Mouse (Mus musculus) lung, postnatal 25 days (tissue): ENCODE data around the gene Stub1.

Experiments
- DNase-seq: peaks from one replicate; pipeline ENCODE4 v3.0.0; 2022; ENCODE audit warnings: low spot score

The Stub1 gene

GRCm38 (mm10) chr17:25868601-25869191 lies 35.5 kb upstream of the Stub1 start, which contains the start of gene Mcrip2:
TSS of gene Mcrip2 (minus strand) at chr17:25868764.
- peak; percentile 87 for DNase-seq

GRCm38 (mm10) chr17:25867836-25868600 lies 34.8 kb upstream of the Stub1 start:
- peak; percentile 23 for DNase-seq

GRCm38 (mm10) chr17:25867509-25867835 lies 34.3 kb upstream of the Stub1 start:
- no peak for DNase-seq

GRCm38 (mm10) chr17:25866172-25866571 lies 33.0 kb upstream of the Stub1 start:
- no peak for DNase-seq

- no peak for DNase-seq
Observed at GRCm38 (mm10) chr17:25865288-25865687, 32.1 kb upstream of the Stub1 start.

- no peak for DNase-seq
Observed at GRCm38 (mm10) chr17:25864311-25864710, 31.1 kb upstream of the Stub1 start.

GRCm38 (mm10) chr17:25863681-25864080 lies 30.5 kb upstream of the Stub1 start:
- DNase-seq, result no peak

GRCm38 (mm10) chr17:25861704-25862612 lies 28.8 kb upstream of the Stub1 start:
- DNase-seq, result no peak

GRCm38 (mm10) chr17:25860832-25861703 lies 27.9 kb upstream of the Stub1 start, which contains the start of gene Wdr90:
TSS of gene Wdr90 (minus strand) at chr17:25861501.
- peak; percentile 93 for DNase-seq

- no peak for DNase-seq
Observed at GRCm38 (mm10) chr17:25860229-25860628, 27.0 kb upstream of the Stub1 start.

- DNase-seq, result peak; percentile 97
Observed at GRCm38 (mm10) chr17:25844396-25844901, 11.2 kb upstream of the Stub1 start, which contains the start of gene Rhot2. TSS of gene Rhot2 (minus strand) at chr17:25844851.

GRCm38 (mm10) chr17:25843636-25844395 lies 10.6 kb upstream of the Stub1 start:
- no peak for DNase-seq

- no peak for DNase-seq
Observed at GRCm38 (mm10) chr17:25843122-25843521, 9.9 kb upstream of the Stub1 start.

- DNase-seq, result no peak
Observed at GRCm38 (mm10) chr17:25842509-25842908, 9.3 kb upstream of the Stub1 start.

- DNase-seq, result no peak
Observed at GRCm38 (mm10) chr17:25841117-25841880, 8.1 kb upstream of the Stub1 start, which contains the start of gene Gm20683. TSS of gene Gm20683 (minus strand) at chr17:25841763.

GRCm38 (mm10) chr17:25840519-25840918 lies 7.3 kb upstream of the Stub1 start:
- DNase-seq, result no peak

GRCm38 (mm10) chr17:25839455-25840235 lies 6.4 kb upstream of the Stub1 start:
- DNase-seq, result no peak

- no peak for DNase-seq
Observed at GRCm38 (mm10) chr17:25838904-25839303, 5.7 kb upstream of the Stub1 start.

GRCm38 (mm10) chr17:25837533-25837932 lies 4.3 kb upstream of the Stub1 start:
- no peak for DNase-seq
